Mouse (Mus musculus) v-Abl transformed pro-B cells (cell line): ENCODE data around the gene Calml4.

Source experiments
- in situ Hi-C, 2 experiments: fragments of 400-800 bp; cut with MboI; formaldehyde crosslinking; loops; one replicate each; pipeline ENCODE4 v1.15.1; 2025; ENCODE audit not compliant: unreplicated experiment in 2 of 2

Gene Calml4

GRCm38 (mm10) chr9:62876966-62877616, 19.2 kb downstream of the Calml4 start:
- in situ Hi-C loops, result no loop called here

- in situ Hi-C loops, result no loop called here
Observed at GRCm38 (mm10) chr9:62877825-62878224, 19.9 kb downstream of the Calml4 start.

GRCm38 (mm10) chr9:62881871-62882270, 24.0 kb downstream of the Calml4 start:
- in situ Hi-C loops, result no loop called here

- in situ Hi-C loops, result no loop called here
Observed at GRCm38 (mm10) chr9:62894486-62894885, 36.6 kb downstream of the Calml4 start.

DNA sequence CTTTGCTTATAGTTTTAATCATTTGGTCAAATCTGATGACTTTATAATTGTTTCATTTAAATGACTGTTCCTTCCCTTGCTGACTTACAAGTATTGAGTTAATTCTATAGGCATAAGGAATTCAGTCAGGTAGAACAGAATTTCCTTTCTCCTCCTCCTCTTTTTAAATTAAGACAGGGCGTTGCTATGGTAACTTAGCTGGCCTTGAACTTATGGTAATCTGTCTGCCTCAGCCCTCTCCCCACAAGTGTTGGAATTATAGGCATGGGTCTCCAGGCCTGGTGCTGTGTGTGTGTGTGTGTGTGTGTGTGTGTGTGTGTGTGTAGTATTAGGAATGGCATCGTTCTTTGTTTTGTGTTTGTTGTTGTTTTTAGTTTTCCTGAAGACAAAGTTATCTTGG, 43.9 kb downstream of the Calml4 start:
- in situ Hi-C loops, result no loop called here

GRCm38 (mm10) chr9:62903841-62904240, 46.0 kb downstream of the Calml4 start:
- in situ Hi-C loops, result no loop called here

DNA sequence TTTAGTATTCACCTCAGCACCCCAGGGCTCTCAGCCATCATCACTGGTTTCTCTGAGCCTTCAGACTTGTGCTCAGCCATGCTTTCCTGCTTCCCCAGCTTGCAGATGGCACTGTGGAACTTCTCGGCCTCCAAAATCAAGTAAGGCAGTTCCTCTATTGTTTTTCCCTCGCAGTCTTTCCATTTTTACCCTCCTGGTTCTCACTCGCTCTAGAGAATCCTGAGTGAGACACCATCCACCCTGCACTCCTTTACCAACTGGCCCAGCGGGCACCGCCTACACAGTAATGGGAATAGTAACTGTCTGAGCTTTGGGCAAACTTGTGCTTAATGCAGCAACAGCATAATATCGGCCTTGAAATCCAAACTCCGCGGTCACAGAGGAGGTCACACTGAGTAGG, 47.2 kb downstream of the Calml4 start:
- in situ Hi-C loops, result no loop called here

- in situ Hi-C loops, result loop anchor here (5.0 to 10.0 kb wide), 3 partner anchors 61 to 214 kb away; no protein-coding TSS in a partner anchor
Observed at GRCm38 (mm10) chr9:62913390-62914069, 55.6 kb downstream of the Calml4 start.

GRCm38 (mm10) chr9:62917059-62917458, 59.2 kb downstream of the Calml4 start:
- in situ Hi-C loops, result loop anchor here in 1 of 2 experiments (10.0 kb wide), 2 partner anchors 58 to 208 kb away; no protein-coding TSS in a partner anchor

GRCm38 (mm10) chr9:62920877-62921276, 63.0 kb downstream of the Calml4 start:
- in situ Hi-C loops, result loop anchor here in 1 of 2 experiments (10.0 kb wide), 1 partner anchor 54 kb away; no protein-coding TSS in a partner anchor

DNA sequence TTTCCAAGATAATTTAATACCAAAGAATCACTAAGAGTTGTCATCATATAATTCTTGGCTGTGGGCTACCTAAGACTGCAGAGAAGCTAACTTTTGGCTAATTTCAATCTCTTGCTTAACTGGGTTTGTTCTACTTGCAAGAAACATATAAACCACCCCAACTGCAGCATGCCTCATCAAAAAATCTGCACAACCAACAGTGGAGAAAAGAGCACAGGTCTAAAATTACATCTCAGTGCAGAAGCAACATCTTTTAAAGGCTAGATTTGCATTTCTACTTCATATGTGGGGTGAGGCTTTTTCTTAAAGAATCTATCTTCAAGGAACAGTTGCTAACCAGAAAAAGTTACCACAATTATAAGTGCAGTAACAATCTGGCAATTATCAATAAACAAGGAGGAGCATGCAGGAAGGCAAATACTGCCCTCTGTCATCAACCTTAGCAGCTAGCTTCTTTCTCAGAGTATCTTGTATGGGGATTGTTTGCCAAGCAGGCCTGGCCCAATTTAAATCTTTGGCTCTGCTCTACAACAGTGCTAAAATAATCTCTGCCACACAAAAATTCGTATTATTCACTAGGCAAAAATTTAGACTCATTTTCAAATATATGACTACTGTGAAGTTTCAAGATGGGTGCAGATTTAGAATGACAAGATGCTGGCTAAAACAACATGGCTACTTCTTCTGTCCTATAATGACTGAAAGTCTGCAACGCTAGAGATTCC, 67.2 kb downstream of the Calml4 start:
- in situ Hi-C loops, result loop anchor here in 1 of 2 experiments (10.0 to 25.0 kb wide), 2 partner anchors 50 to 812 kb away; no protein-coding TSS in a partner anchor
